Mouse (Mus musculus) liver, embryonic 12.5 days (tissue): ENCODE measurements around the gene Mrgprf. TPM values are rescaled to one million over a fixed set of nuclear protein-coding genes. Genes with fewer than 3 reads are reported as not detected.
A peak's percentile ranks its signal among the peaks of the same experiment; 100 is the strongest.

Experiments
- ATAC-seq: fragments of 200-750 bp; cut with Nextera tagmentation; 2 replicates; pipeline ENCODE4 v1.8.0; 2017; ENCODE audit warnings: moderate number of reproducible peaks, mild to moderate bottlenecking, moderate library complexity
- H3K27ac ChIP-seq: fragments of 300-500 bp; sonication (generic); 2 replicates; pipeline ENCODE4 v1.5.1; 2016; ENCODE audit warnings: mild to moderate bottlenecking
- H3K27me3 ChIP-seq: fragments of 300-500 bp; sonication (generic); replicated peaks from 2 replicates; pipeline ENCODE4 v1.6.1; 2016; ENCODE audit warnings: mild to moderate bottlenecking, moderate library complexity
- H3K36me3 ChIP-seq: fragments of 300-500 bp; sonication (generic); 2 replicates; pipeline ENCODE4 v1.6.1; 2016; ENCODE audit warnings: mild to moderate bottlenecking, moderate library complexity
- H3K4me1 ChIP-seq: fragments of 300-500 bp; sonication (generic); 2 replicates; pipeline ENCODE4 v1.6.1; 2016
- H3K4me2 ChIP-seq: fragments of 300-500 bp; sonication (generic); 2 replicates; pipeline ENCODE4 v1.6.1; 2016; ENCODE audit warnings: mild to moderate bottlenecking, moderate library complexity
- H3K4me3 ChIP-seq: fragments of 300-500 bp; sonication (generic); 2 replicates; pipeline ENCODE4 v1.5.1; 2016; ENCODE audit warnings: mild to moderate bottlenecking, moderate library complexity
- H3K9ac ChIP-seq: fragments of 300-500 bp; sonication (generic); 2 replicates; pipeline ENCODE4 v1.6.1; 2016; ENCODE audit warnings: mild to moderate bottlenecking, moderate library complexity
- H3K9me3 ChIP-seq: fragments of 300-500 bp; sonication (generic); replicated peaks from 2 replicates; pipeline ENCODE4 v1.6.1; 2016; ENCODE audit warnings: mild to moderate bottlenecking, moderate library complexity
- WGBS: fragments of 180-500 bp; shearing (Covaris S2); methylation state at CpG from one replicate; pipeline ENCODE4 v1.1.7; 2016; ENCODE audit not compliant: insufficient replicate concordance; 5-methylcytosine and 5-hydroxymethylcytosine counted together
- polyA plus RNA-seq: library from polyadenylated mRNA; unstranded; fragments of >200 nt; fragmentation: Nextera tagmentation; extraction: Ambion mirVana; gene quantifications from 2 replicates; pipeline ENCODE4 v1.2.1, GENCODE M21; 2016

Mrgprf gene
- polyA plus RNA-seq, 1 experiment from 2014 or later: not detected

DNA sequence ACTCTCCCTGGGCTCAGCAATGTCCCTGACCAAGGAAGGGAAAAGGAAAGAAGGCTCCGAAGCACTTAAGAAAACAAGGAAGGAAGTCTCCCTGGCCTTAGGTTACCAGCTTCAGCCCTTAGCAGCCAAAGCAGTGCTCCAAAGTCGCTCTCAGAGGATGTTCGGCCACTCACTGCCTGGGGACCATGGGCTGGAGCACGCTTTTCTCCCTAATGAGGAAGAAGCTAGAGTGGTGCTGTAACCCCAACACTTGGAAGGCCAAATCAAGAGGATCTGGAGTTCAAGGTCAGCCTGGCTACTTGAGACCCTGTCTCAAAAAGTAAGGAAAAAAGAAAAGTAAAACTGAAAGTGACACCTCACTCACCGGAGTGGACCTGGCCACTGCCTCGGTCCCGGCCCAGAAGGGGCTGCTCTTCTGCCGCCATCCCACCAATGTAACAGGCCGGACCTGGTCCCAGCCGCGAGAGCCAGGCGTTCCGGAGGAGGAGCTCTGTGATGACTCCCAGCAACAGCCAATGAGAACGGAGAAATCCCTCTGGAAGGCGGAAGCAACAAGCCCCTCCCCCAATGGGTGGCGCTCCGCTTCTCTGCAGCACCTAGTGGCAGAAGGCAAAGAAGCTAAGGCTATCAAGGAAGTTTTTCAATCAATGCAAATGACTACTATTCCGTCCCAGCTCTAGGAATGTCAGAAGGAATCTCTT lies 17.0 kb upstream of the Mrgprf start, which contains the start of gene Tpcn2:
Tpcn2 (minus strand) TSS at position 525 of the 701 bp plus-strand sequence.
- no peak within 1 kb of the TSS for H3K27ac ChIP-seq
- no peaks in the 10 kb centered on the region for H3K9me3 ChIP-seq
- H3K4me3 ChIP-seq: peak within 1 kb of the TSS; percentile 59
- peak within 1 kb of the TSS; percentile 78 for H3K4me2 ChIP-seq
- 2% methylated on average over 18 of the region's 18 CpGs for WGBS
- peak within 1 kb of the TSS; percentile 71 for H3K9ac ChIP-seq
- no peaks in the 10 kb centered on the region for H3K27me3 ChIP-seq
- peaks cover 14% of the 10 kb centered on the region for H3K36me3 ChIP-seq
- H3K4me1 ChIP-seq: peaks cover 29% of the 10 kb centered on the region
- ATAC-seq: peak; percentile 88

DNA sequence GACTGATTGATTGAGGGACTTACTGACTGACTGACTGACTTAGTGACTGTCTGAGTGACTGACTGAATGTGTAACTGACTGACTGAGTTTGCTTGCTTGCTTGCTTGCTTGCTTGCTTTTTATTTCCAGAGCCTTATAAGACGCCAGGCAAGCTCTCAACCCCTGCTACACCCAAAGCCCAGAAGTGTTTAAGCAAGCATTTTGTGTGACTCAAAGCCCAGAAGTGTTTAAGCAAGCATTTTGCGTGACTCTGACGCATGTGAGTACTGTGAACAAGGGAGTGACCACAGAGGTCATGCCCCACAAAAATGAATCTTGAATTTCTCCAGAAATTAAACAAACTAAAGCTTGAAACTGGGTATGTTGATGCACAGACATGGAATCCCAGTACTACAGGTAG lies 16.3 kb upstream of the Mrgprf start:
- peaks cover 8% of the 10 kb centered on the region; the same call in 1 of the 2 replicates for H3K36me3 ChIP-seq
- peak overlapping the region; percentile 78 for H3K4me2 ChIP-seq
- H3K9me3 ChIP-seq: no peaks in the 10 kb centered on the region
- no peak overlapping the region for H3K9ac ChIP-seq
- 43% methylated on average over 3 of the region's 3 CpGs for WGBS
- no peak for ATAC-seq
- no peaks in the 10 kb centered on the region for H3K27me3 ChIP-seq
- H3K4me1 ChIP-seq: peaks cover 29% of the 10 kb centered on the region
- peak overlapping the region; percentile 59 for H3K4me3 ChIP-seq
- H3K27ac ChIP-seq: no peak overlapping the region

DNA sequence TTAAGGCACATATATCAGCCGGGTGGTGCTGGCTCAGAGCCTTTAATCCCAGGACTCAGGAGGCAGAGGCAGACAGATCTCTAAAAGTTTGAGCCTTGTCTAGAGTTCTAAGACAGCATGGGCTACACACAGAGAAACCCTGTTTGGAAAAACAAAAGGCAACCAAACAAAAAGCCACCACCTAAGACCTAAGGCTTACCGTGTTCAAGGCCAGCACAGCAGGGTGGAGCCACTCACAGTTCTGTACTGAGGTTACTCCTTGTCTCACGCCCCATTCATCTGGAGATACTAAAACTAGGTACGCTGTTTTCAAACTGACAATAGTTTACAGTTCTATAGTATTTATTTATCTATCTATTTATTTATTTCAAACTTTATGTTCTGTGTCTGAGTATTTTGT lies 15.2 kb upstream of the Mrgprf start:
- H3K4me1 ChIP-seq: peaks cover 29% of the 10 kb centered on the region
- no peak for ATAC-seq
- H3K9me3 ChIP-seq: no peaks in the 10 kb centered on the region
- no peaks in the 10 kb centered on the region for H3K36me3 ChIP-seq
- H3K9ac ChIP-seq: no peak overlapping the region
- H3K4me2 ChIP-seq: no peak overlapping the region
- no peak overlapping the region for H3K27ac ChIP-seq
- H3K27me3 ChIP-seq: no peaks in the 10 kb centered on the region
- 69% methylated on average over 4 of the region's 4 CpGs for WGBS
- no peak overlapping the region for H3K4me3 ChIP-seq

DNA sequence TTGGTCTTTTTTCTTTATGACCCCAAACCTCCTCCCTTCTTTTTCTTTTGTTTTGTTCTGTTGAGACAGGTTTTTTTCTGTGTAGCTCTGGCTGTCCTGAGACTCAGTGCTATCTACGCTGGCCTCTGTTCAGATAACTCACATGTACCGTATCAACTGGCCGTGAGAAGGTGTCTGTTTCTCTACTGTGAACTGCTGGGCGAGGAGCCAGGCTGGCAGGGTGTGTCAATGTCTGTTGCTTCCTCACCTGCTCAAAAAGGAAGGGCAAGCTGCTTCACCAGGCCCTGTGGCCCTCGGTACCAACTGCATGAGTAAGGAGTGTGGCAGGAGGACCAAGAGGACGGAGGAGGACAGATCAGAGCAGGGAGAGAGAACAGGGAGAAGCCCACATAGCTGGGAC lies 13.2 kb upstream of the Mrgprf start:
- H3K36me3 ChIP-seq: no peaks in the 10 kb centered on the region
- H3K4me2 ChIP-seq: no peak overlapping the region
- H3K4me3 ChIP-seq: no peak overlapping the region
- H3K27ac ChIP-seq: no peak overlapping the region
- WGBS: 42% methylated on average over 6 of the region's 6 CpGs
- peaks cover 18% of the 10 kb centered on the region for H3K4me1 ChIP-seq
- 0 out of 2 replicates have a peak, but pooled peaks cover 13% of the 10 kb centered on the region for H3K27me3 ChIP-seq
- H3K9me3 ChIP-seq: no peaks in the 10 kb centered on the region
- H3K9ac ChIP-seq: no peak overlapping the region
- no peak for ATAC-seq

DNA sequence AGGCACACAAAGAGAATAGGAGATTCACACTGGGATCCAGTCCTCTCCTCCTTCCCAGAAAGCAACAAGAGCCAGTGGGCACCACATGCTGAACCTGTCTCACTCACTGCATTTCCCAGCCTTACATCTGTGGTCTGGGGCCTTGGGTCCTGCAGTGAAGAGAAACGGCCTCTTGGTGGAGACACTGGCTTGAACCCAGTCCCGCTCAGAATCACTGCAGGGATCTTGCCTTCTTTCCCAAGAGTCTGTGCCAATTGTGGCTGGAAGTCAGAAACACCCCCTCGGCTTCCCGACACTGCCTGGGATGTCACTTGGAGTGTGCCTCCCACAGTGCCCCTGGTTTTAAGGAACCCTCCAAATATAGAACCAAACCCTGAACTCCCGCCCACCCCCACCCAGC lies 11.3 kb upstream of the Mrgprf start:
- Histone ChIP-seq H3K4me2 (no peak overlapping the region), H3K4me1 (0 out of 2 replicates have a peak, but pooled peaks cover 6% of the 10 kb centered on the region), H3K27ac (no peak overlapping the region), H3K36me3 (no peaks in the 10 kb centered on the region), H3K9me3 (no peaks in the 10 kb centered on the region), H3K4me3 (no peak overlapping the region), H3K27me3 (0 out of 2 replicates have a peak, but pooled peaks cover 13% of the 10 kb centered on the region), H3K9ac (no peak overlapping the region)
- no peak for ATAC-seq
- WGBS: 32% methylated on average over 5 of the region's 5 CpGs

DNA sequence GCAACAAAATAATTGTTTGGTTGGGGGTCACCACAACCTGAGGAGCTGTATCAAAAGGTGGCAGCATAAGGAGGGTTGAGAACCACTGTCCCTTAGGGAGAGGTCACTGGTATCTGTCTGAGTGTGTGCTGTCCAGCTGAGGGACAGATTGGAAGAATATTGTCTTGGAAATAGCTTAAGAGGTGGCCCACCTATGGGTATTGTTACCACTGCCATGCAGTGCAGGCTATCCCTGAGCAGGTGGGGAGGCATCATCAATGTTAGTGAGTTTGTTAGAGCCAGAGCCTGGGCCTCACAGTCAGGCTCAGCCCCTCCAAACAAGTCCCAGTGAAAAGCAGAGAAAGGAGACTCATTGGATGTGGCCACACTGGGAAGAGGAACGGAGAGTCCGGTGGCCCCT lies 8.8 kb upstream of the Mrgprf start:
- H3K9me3 ChIP-seq: no peaks in the 10 kb centered on the region
- WGBS: 73% methylated on average over 2 of the region's 2 CpGs
- H3K4me1 ChIP-seq: 0 out of 2 replicates have a peak, but pooled peaks cover 6% of the 10 kb centered on the region
- H3K27me3 ChIP-seq: 0 out of 2 replicates have a peak, but pooled peaks cover 13% of the 10 kb centered on the region
- no peak overlapping the region for H3K4me2 ChIP-seq
- no peak overlapping the region for H3K27ac ChIP-seq
- ATAC-seq: no peak
- H3K9ac ChIP-seq: no peak overlapping the region
- no peak overlapping the region for H3K4me3 ChIP-seq
- H3K36me3 ChIP-seq: no peaks in the 10 kb centered on the region

DNA sequence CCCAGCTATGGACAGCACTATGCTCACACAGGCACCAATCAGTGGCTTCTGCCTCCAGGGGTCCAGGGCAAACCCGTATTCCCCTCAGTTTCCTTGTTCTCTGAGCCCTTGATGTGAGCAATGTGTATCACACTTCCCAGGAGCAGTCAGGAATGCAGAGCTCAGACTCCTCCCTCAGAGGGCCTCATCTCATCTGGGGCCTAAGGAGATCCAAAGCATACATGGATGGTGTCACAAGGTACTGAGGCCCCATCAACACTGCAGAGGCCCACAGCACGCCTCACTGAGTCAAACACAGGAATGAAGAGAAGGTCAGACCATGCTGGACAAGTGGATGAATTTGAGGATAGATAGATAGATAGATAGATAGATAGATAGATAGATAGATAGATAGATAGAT lies 7.9 kb upstream of the Mrgprf start:
- H3K4me3 ChIP-seq: no peak overlapping the region

DNA sequence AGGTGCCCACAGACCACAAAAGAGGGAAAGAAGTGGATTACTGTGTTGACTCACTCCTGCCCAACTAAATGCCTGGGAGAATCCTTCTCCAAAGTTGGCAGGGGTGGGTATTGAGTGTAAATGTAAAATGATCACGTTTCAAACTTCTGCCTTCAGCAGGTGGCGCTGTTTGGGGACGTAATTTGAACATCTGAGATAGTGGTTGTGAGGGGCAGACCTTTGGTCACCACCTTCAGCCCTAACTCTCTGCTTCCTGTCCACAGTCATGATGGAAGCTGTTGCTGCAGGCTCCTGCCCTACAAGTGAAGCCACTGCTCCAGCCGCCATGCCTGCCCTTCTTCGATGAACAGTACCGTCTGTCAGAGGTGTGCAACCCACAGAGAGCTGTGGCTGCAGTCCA lies 6.8 kb upstream of the Mrgprf start:
- no peak for ATAC-seq
- WGBS: 28% methylated on average over 6 of the region's 6 CpGs
- H3K4me2 ChIP-seq: no peak overlapping the region
- H3K36me3 ChIP-seq: no peaks in the 10 kb centered on the region
- no peak overlapping the region for H3K9ac ChIP-seq
- no peaks in the 10 kb centered on the region for H3K4me1 ChIP-seq
- H3K9me3 ChIP-seq: no peaks in the 10 kb centered on the region
- no peak overlapping the region for H3K4me3 ChIP-seq
- no peak overlapping the region for H3K27ac ChIP-seq
- H3K27me3 ChIP-seq: 0 out of 2 replicates have a peak, but pooled peaks cover 16% of the 10 kb centered on the region

More for the DNA sequence above, 7.9 kb upstream of the Mrgprf start:
- Histone ChIP-seq H3K9ac (no peak overlapping the region), H3K27ac (no peak overlapping the region), H3K36me3 (no peaks in the 10 kb centered on the region), H3K4me2 (no peak overlapping the region), H3K9me3 (no peaks in the 10 kb centered on the region), H3K4me1 (0 out of 2 replicates have a peak, but pooled peaks cover under 1% of the 10 kb centered on the region), H3K27me3 (0 out of 2 replicates have a peak, but pooled peaks cover 16% of the 10 kb centered on the region)
- ATAC-seq: no peak
- WGBS: 50% methylated on average over 2 of the region's 2 CpGs

DNA sequence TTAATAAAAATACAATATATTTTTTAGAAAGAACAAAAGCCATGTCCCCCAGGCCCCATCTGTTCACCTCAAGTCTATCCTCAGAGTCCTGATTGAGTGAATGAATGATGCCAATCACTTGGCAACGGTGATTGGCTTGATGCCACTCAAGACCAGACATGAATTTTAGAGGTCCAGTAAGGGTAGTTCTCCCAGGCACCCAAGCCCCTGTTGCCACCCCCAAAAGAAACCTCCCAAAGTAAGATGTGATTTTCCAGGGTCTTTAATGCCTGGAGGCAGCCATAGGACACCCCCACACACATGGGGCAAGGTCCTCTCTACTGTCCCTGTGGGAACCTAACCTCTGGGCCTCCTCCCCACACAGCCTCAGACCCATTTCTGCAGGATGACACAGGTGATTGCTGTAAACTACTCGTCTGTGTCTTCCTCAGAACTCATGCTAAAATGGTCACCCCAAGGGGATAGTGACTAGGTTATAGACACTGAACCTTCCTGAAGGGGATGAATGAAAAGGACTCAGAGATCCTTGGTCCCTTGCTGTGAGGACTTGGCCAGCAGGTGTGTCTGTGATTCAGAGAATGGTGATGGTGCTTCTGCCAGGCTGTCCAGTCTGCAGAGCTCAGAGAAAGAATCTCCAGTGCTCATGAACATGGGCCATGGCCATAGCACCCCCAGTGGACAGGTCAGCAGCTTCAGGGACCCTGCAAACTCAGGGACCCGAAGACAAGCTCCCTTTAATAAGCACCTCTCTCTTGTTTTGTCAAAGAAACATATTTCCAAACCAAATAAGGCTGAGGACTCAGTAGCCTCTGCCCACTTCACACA lies 1.8 kb upstream of the Mrgprf start:
- 51% methylated on average over 3 of the region's 3 CpGs for WGBS
- no peaks in the 10 kb centered on the region for H3K9me3 ChIP-seq
- no peak overlapping the region for H3K27ac ChIP-seq
- no peak for ATAC-seq
- H3K36me3 ChIP-seq: no peaks in the 10 kb centered on the region
- H3K9ac ChIP-seq: no peak overlapping the region
- H3K4me1 ChIP-seq: peaks cover 17% of the 10 kb centered on the region
- no peak overlapping the region for H3K4me3 ChIP-seq
- H3K27me3 ChIP-seq: peaks cover 24% of the 10 kb centered on the region; the same call in 1 of the 2 replicates
- no peak overlapping the region for H3K4me2 ChIP-seq

DNA sequence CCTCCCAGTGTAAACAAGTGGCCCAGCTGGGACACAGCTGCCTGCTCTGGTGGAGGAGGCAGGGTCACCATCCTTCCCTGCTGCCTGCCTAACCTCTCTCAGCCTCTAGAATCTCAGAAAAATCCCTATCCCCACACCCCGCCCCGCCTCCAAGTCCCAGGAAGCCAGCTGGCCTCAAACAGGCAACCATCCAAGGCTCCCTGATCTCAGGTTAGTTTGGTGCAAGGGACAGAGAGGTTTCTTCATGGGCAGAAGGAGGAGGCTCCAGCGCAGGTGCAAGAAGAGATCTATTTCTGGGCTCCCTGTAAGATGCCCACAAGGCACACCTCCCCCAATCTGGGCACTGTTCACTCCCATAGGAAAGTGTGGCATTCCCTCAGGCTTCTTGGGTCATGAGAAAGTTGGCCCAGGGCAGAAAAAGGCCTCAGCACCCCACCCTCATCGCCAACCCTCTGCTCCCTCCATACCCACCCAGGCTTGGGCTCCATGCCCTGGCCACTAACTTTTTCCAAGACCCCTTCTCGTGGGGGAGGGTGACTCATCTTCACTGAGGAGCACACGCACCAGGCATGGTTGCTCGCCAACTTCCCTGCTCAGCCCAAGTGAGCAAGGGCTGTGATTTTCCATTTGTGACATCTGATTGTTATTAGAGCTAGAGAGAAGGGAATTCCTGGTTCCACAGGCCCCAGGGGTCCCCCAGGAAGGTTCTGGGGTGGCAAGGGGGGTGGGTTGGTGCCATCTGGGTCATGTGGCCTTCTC lies 887 bp upstream of the Mrgprf start:
- H3K9me3 ChIP-seq: no peaks in the 10 kb centered on the region
- ATAC-seq: no peak
- H3K4me3 ChIP-seq: no peak overlapping the region
- 44% methylated on average over 7 of the region's 7 CpGs for WGBS
- peaks cover 24% of the 10 kb centered on the region; the same call in 1 of the 2 replicates for H3K27me3 ChIP-seq
- H3K4me2 ChIP-seq: no peak overlapping the region
- no peak overlapping the region for H3K9ac ChIP-seq
- H3K36me3 ChIP-seq: no peaks in the 10 kb centered on the region
- H3K27ac ChIP-seq: no peak overlapping the region
- H3K4me1 ChIP-seq: peaks cover 17% of the 10 kb centered on the region

DNA sequence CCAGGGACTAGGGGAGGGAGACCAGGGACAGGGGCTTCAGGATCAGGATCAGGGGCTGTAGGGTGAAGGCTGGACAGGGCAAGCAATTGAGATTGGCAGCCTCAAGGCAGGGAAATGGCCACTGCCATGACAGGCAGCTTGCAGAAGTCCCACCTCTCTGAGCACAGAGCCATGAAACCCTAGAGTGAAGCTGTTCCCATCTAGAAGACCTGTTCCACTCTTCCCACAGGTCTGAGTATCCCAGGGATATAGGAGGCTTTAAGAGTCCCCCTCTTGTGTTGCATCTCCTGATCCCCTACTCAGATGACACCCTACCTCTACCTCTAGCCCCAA lies 346 bp downstream of the Mrgprf start:
- Histone ChIP-seq H3K36me3 (no peaks in the 10 kb centered on the region), H3K4me1 (peaks cover 17% of the 10 kb centered on the region), H3K4me2 (no peak overlapping the region), H3K27me3 (peaks cover 24% of the 10 kb centered on the region; the same call in 1 of the 2 replicates), H3K9ac (no peak overlapping the region), H3K4me3 (no peak overlapping the region), H3K27ac (no peak overlapping the region), H3K9me3 (no peaks in the 10 kb centered on the region)
- no peak for ATAC-seq
